Mouse (Mus musculus) hindbrain, embryonic 13.5 days (tissue): Measurements from ENCODE around the gene Dnal4. TPM values are rescaled to one million over a fixed set of nuclear protein-coding genes. Genes with fewer than 3 reads are reported as not detected.
A peak's percentile ranks its signal among the peaks of the same experiment; 100 is the strongest.

Experiments used
- ATAC-seq: fragments of 200-750 bp; cut with Nextera tagmentation; 2 replicates; pipeline ENCODE4 v1.8.0; 2017; ENCODE audit warnings: moderate TSS enrichment; ENCODE audit not compliant: low FRiP score
- H3K27ac ChIP-seq: fragments of 300-500 bp; sonication (generic); 2 replicates; pipeline ENCODE4 v1.5.1; 2015; ENCODE audit warnings: inconsistent platforms, mild to moderate bottlenecking, moderate library complexity
- H3K27me3 ChIP-seq: fragments of 300-500 bp; sonication (generic); 2 replicates; pipeline ENCODE4 v1.6.1; 2015; ENCODE audit warnings: mild to moderate bottlenecking, inconsistent platforms
- H3K36me3 ChIP-seq: fragments of 300-500 bp; sonication (generic); 2 replicates; pipeline ENCODE4 v1.6.1; 2015; ENCODE audit warnings: mild to moderate bottlenecking, inconsistent platforms
- H3K4me1 ChIP-seq: fragments of 300-500 bp; sonication (generic); replicated peaks from 2 replicates; pipeline ENCODE4 v1.6.1; 2015; ENCODE audit warnings: inconsistent platforms
- H3K4me2 ChIP-seq: fragments of 300-500 bp; sonication (generic); 2 replicates; pipeline ENCODE4 v1.6.1; 2015; ENCODE audit warnings: inconsistent platforms, mild to moderate bottlenecking, moderate library complexity
- H3K4me3 ChIP-seq: fragments of 300-500 bp; sonication (generic); 2 replicates; pipeline ENCODE4 v1.5.1; 2015; ENCODE audit warnings: mild to moderate bottlenecking, inconsistent platforms
- H3K9ac ChIP-seq: fragments of 300-500 bp; sonication (generic); 2 replicates; pipeline ENCODE4 v1.6.1; 2015; ENCODE audit warnings: mild to moderate bottlenecking, inconsistent platforms
- H3K9me3 ChIP-seq: fragments of 300-500 bp; sonication (generic); 2 replicates; pipeline ENCODE4 v1.6.1; 2016; ENCODE audit warnings: inconsistent platforms
- WGBS: fragments of 180-500 bp; shearing (Covaris S2); methylation state at CpG from one replicate; pipeline ENCODE4 v1.1.7; 2015; 5-methylcytosine and 5-hydroxymethylcytosine counted together
- polyA plus RNA-seq: library from polyadenylated mRNA; unstranded; fragments of >200 nt; fragmentation: Nextera tagmentation; extraction: Ambion mirVana; gene quantifications from 2 replicates; pipeline ENCODE4 v1.2.1, GENCODE M21; 2015

The Dnal4 gene
- polyA plus RNA-seq, 1 experiment from 2014 or later: 83.5 TPM

GRCm38 (mm10) chr15:79797096-79797495 lies 19.4 kb upstream of the Dnal4 start:
- Histone ChIP-seq H3K36me3 (peaks cover 9% of the 10 kb centered on the region; the same call in 1 of the 2 replicates), H3K9me3 (no peaks in the 10 kb centered on the region), H3K9ac (no peak overlapping the region), H3K27ac (no peak overlapping the region), H3K27me3 (peaks cover 23% of the 10 kb centered on the region), H3K4me2 (no peak overlapping the region), H3K4me1 (peaks cover 16% of the 10 kb centered on the region), H3K4me3 (no peak overlapping the region)
- 82% methylated on average over 7 of the region's 7 CpGs for WGBS
- ATAC-seq: no peak; the same call in 1 of the 2 replicates

DNA sequence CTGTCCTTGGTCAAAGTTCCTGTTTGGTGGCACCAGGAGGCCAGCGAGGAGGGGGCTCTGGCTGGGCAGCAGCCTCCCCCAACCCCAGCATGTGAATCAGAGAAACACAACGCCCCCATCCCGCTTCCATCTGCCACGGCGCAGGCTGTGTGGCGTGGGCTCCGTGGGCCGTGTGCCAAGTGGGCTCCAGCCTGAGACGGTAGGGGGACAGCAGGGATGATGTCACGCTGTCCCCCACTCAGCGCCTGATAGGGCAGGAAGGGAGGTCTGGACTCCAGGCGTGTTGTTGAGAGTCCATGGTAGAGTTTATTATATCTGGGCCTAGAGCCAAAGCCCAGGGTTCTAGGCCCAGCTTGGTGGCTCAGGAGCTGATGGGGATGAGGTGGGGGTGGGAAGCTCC lies 18.6 kb upstream of the Dnal4 start:
- no peak overlapping the region for H3K4me2 ChIP-seq
- no peak overlapping the region for H3K9ac ChIP-seq
- no peaks in the 10 kb centered on the region for H3K9me3 ChIP-seq
- H3K36me3 ChIP-seq: peaks cover 9% of the 10 kb centered on the region; the same call in 1 of the 2 replicates
- H3K4me1 ChIP-seq: peaks cover 12% of the 10 kb centered on the region
- 78% methylated on average over 12 of the region's 12 CpGs for WGBS
- H3K27ac ChIP-seq: no peak overlapping the region
- H3K4me3 ChIP-seq: no peak overlapping the region
- peaks cover 21% of the 10 kb centered on the region for H3K27me3 ChIP-seq
- ATAC-seq: no peak

- Histone ChIP-seq H3K36me3 (peaks cover 15% of the 10 kb centered on the region), H3K4me1 (peaks cover 3% of the 10 kb centered on the region), H3K9ac (no peak overlapping the region), H3K27ac (no peak overlapping the region), H3K4me2 (no peak overlapping the region), H3K9me3 (no peaks in the 10 kb centered on the region), H3K4me3 (no peak overlapping the region), H3K27me3 (peaks cover 28% of the 10 kb centered on the region)
- 40% methylated on average over 20 of the region's 20 CpGs for WGBS
- no peak for ATAC-seq
Measured at GRCm38 (mm10) chr15:79794173-79794572, 16.5 kb upstream of the Dnal4 start.

DNA sequence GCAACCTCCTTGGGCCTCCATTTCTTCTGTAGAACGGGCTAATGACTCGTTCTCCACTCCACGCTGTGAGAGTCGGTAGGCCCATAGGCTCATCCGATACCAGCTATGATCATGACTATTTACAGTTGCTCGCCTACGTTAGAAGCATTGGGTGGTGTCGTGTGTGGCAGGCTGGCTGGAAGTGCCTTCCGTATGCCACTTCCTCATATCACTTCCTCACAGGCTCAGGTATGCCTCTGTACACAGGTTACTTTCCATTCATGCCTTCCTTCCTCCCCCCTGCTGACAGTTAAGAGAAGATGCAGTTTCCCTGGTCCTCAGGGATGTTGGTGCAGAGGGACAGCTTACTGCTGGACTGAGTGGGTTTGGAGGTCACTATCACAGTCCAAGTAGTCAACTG lies 15.4 kb upstream of the Dnal4 start:
- H3K4me3 ChIP-seq: no peak overlapping the region
- no peak for ATAC-seq
- peaks cover 28% of the 10 kb centered on the region for H3K27me3 ChIP-seq
- no peak overlapping the region for H3K27ac ChIP-seq
- no peak overlapping the region for H3K4me2 ChIP-seq
- no peaks in the 10 kb centered on the region for H3K9me3 ChIP-seq
- H3K9ac ChIP-seq: no peak overlapping the region
- peaks cover 19% of the 10 kb centered on the region for H3K36me3 ChIP-seq
- H3K4me1 ChIP-seq: peaks cover 4% of the 10 kb centered on the region
- WGBS: 96% methylated on average over 9 of the region's 9 CpGs

DNA sequence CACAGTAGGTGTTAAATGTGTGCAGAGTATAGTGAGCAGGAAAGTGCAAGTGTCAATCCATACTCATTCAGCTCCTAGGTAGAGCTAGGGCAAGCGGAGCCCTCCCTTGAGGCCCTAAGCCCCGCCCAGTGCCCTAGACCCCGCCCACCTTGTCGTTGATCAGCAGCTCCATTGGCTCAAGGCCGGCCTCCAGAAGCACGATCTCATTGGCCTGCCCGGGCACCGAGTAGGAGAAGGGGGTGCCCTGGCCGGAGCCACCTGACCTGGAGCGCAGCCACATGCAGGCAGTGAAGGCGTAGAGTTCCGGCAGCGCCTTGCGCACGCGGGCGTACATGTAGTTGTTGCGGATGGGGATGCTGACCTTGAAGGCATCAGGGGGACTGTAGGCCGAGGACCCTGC lies 14.8 kb upstream of the Dnal4 start:
- H3K9me3 ChIP-seq: no peaks in the 10 kb centered on the region
- peaks cover 19% of the 10 kb centered on the region for H3K36me3 ChIP-seq
- H3K4me2 ChIP-seq: no peak overlapping the region
- no peak overlapping the region for H3K27ac ChIP-seq
- H3K4me3 ChIP-seq: no peak overlapping the region
- ATAC-seq: no peak
- WGBS: 17% methylated on average over 19 of the region's 19 CpGs
- H3K27me3 ChIP-seq: peaks cover 28% of the 10 kb centered on the region
- H3K4me1 ChIP-seq: peaks cover 10% of the 10 kb centered on the region
- H3K9ac ChIP-seq: no peak overlapping the region

DNA sequence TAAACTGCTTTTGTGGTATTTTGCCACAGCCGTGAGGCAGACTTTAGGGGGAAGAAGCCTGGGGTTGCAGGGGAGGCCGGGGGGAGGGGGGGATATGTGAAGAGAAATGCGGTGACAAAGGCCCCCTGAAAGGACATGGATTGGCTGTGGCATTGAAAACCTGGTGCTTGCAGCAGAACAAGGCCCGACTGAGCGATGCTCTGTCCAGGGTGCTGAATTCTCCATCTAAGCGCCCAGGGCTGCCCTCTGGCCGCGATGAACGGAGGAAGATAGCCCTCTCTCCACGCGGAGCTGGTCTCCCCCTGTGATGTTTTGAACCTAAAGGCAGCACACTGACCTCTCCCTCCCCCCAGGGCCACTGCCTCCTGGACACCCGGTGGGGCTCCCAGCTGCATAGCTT lies 13.9 kb upstream of the Dnal4 start:
- Histone ChIP-seq H3K9ac (no peak overlapping the region), H3K9me3 (no peaks in the 10 kb centered on the region), H3K4me2 (no peak overlapping the region), H3K4me3 (no peak overlapping the region), H3K4me1 (peaks cover 18% of the 10 kb centered on the region), H3K36me3 (peaks cover 19% of the 10 kb centered on the region), H3K27me3 (peaks cover 28% of the 10 kb centered on the region), H3K27ac (no peak overlapping the region)
- 2% methylated on average over 12 of the region's 12 CpGs for WGBS
- no peak for ATAC-seq

DNA sequence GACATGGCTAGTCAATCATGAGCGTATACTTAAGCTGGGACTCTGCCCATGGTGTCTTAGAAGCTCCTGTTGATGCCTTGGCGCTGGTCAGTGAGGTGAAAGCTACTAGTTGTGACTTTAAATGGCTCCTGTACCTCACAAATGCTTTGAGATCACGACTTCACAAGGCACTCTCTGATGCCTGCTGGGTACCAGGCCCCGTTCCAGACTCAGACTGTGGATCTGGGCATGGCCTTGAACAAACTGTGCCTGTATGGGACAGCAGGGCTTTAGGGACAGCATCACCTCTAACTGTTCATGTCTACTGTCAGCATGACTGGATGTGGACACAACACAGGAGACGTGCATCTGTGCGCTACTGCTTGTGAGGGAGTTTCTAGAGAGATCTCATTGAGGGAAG lies 13.3 kb upstream of the Dnal4 start:
- Histone ChIP-seq H3K9ac (no peak overlapping the region), H3K4me1 (peaks cover 18% of the 10 kb centered on the region), H3K36me3 (peaks cover 19% of the 10 kb centered on the region), H3K9me3 (no peaks in the 10 kb centered on the region), H3K27ac (no peak overlapping the region), H3K4me3 (no peak overlapping the region), H3K4me2 (no peak overlapping the region), H3K27me3 (peaks cover 28% of the 10 kb centered on the region)
- 85% methylated on average over 6 of the region's 6 CpGs for WGBS
- no peak for ATAC-seq

GRCm38 (mm10) chr15:79790111-79790510 lies 12.5 kb upstream of the Dnal4 start:
- ATAC-seq: no peak
- no peak overlapping the region for H3K4me3 ChIP-seq
- peaks cover 15% of the 10 kb centered on the region for H3K4me1 ChIP-seq
- no peak overlapping the region for H3K27ac ChIP-seq
- WGBS: 58% methylated on average over 8 of the region's 8 CpGs
- no peak overlapping the region for H3K9ac ChIP-seq
- H3K27me3 ChIP-seq: peaks cover 28% of the 10 kb centered on the region
- no peaks in the 10 kb centered on the region for H3K9me3 ChIP-seq
- no peak overlapping the region for H3K4me2 ChIP-seq
- H3K36me3 ChIP-seq: peaks cover 19% of the 10 kb centered on the region

GRCm38 (mm10) chr15:79787815-79788214 lies 10.2 kb upstream of the Dnal4 start:
- peak overlapping the region; percentile 52; the same call in 1 of the 2 replicates for H3K27ac ChIP-seq
- peaks cover 24% of the 10 kb centered on the region for H3K27me3 ChIP-seq
- H3K4me1 ChIP-seq: peaks cover 15% of the 10 kb centered on the region
- H3K9ac ChIP-seq: peak overlapping the region; percentile 39; the same call in 1 of the 2 replicates
- H3K9me3 ChIP-seq: no peaks in the 10 kb centered on the region
- H3K36me3 ChIP-seq: peaks cover 14% of the 10 kb centered on the region
- no peak for ATAC-seq
- H3K4me2 ChIP-seq: no peak overlapping the region
- WGBS: 39% methylated on average over 8 of the region's 8 CpGs
- H3K4me3 ChIP-seq: no peak overlapping the region

- Histone ChIP-seq H3K4me2 (no peak overlapping the region), H3K27me3 (peaks cover 11% of the 10 kb centered on the region; the same call in 1 of the 2 replicates), H3K9me3 (no peaks in the 10 kb centered on the region), H3K9ac (no peak overlapping the region), H3K27ac (no peak overlapping the region), H3K36me3 (peaks cover 10% of the 10 kb centered on the region), H3K4me3 (no peak overlapping the region), H3K4me1 (peaks cover 15% of the 10 kb centered on the region)
- WGBS: 82% methylated on average over 1 of the region's 1 CpGs
- no peak for ATAC-seq
Measured at GRCm38 (mm10) chr15:79785056-79785455, 7.4 kb upstream of the Dnal4 start.

GRCm38 (mm10) chr15:79775662-79776061 lies 2.0 kb downstream of the Dnal4 start:
- ATAC-seq: no peak
- Histone ChIP-seq H3K27me3 (no peaks in the 10 kb centered on the region), H3K9ac (peak overlapping the region; percentile 87), H3K27ac (no peak overlapping the region), H3K4me1 (peaks cover 32% of the 10 kb centered on the region), H3K9me3 (no peaks in the 10 kb centered on the region), H3K4me2 (peak overlapping the region; percentile 64; the same call in 1 of the 2 replicates), H3K4me3 (no peak overlapping the region), H3K36me3 (no peaks in the 10 kb centered on the region)
- WGBS: 68% methylated on average over 7 of the region's 7 CpGs

- Histone ChIP-seq H3K4me1 (peaks cover 42% of the 10 kb centered on the region), H3K9ac (peak overlapping the region; percentile 87), H3K27me3 (no peaks in the 10 kb centered on the region), H3K4me3 (peak overlapping the region; percentile 89), H3K9me3 (no peaks in the 10 kb centered on the region), H3K27ac (peak overlapping the region; percentile 84), H3K4me2 (peak overlapping the region; percentile 79), H3K36me3 (no peaks in the 10 kb centered on the region)
- WGBS: under 1% methylated on average over 50 of the region's 50 CpGs
- peak; percentile 99 for ATAC-seq
Measured at GRCm38 (mm10) chr15:79774117-79775027, 3.3 kb downstream of the Dnal4 start.
